ENCODE assay signal across 19 mouse cellular contexts in the genomic region with DNA sequence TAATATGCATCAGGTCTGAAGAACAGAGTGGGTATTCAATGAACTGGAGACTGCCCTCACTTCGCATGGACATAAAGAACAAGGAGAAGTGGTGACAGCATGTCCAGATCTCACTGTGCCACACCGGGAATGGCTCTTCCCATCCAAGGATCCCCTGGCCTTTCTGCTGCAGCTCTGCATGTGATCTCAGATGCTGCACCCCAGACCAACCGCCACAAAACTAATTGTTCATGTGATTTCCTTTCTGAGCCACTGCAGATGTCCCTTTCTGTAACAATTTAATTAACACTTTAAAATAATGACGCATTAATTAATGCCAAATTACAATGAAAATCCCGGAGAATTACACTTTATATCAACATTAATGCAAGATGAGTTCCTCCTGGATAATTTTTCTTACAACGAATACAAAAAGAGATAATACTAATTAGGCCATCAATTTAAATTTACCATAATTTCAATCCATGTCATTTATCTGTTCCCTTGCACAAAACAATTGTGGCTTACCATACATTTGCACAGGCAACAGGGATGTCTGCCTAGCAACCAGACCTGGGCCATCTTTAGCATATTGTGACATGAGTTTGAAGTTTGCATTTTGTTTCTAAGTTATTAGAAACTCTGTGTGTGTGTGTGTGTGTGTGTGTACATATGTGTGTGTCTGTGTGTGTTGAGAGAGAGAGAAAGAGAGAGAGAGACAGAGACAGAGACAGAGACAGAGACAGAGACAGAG.
DNase-seq lines count a peak whose midpoint lies in the region; ATAC-seq and TF ChIP-seq lines count a peak whose summit lies in the region.
"Had no signal": no experiment of that assay in that cellular context is flagged by ENCODE, and none has a peak within 500 bp of the region (broad histone marks: within the 10 kb centered on the region; RNA-seq: fewer than 3 reads in every experiment).

No protein-coding gene starts in this region.

- no peak overlapping the region for H3K27ac ChIP-seq in hindbrain, embryonic 12.5 days
- H3K27ac ChIP-seq in hindbrain, embryonic 10.5 days: no peak overlapping the region
- no peak overlapping the region for H3K27ac ChIP-seq in forebrain, embryonic 13.5 days
- no peak overlapping the region for H3K27ac ChIP-seq in forebrain, postnatal 0 days (ENCODE audit: low read depth, low read length)
- H3K27ac ChIP-seq: embryonic facial prominence, embryonic 12.5 days; heart, embryonic 10.5 days; hindbrain, embryonic 15.5 days had no signal

- WGBS in hindbrain, embryonic 12.5 days: 71% methylated on average over 6 of the region's 6 CpGs
- WGBS in hindbrain, embryonic 10.5 days: 82% methylated on average over 6 of the region's 6 CpGs
- 52% methylated on average over 6 of the region's 6 CpGs for WGBS in forebrain, embryonic 13.5 days
- 36% methylated on average over 6 of the region's 6 CpGs for WGBS in forebrain, postnatal 0 days

- no peak overlapping the region for H3K4me2 ChIP-seq in hindbrain, embryonic 12.5 days (replicated peaks)
- no peak overlapping the region for H3K4me2 ChIP-seq in forebrain, embryonic 13.5 days
- no peak overlapping the region for H3K4me2 ChIP-seq in forebrain, postnatal 0 days (ENCODE audit: low read depth)
- H3K4me2 ChIP-seq: embryonic facial prominence, embryonic 12.5 days; hindbrain, embryonic 15.5 days had no signal

- no peaks in the 10 kb centered on the region for H3K36me3 ChIP-seq in hindbrain, embryonic 12.5 days
- H3K36me3 ChIP-seq in hindbrain, embryonic 10.5 days: no peaks in the 10 kb centered on the region
- no peaks in the 10 kb centered on the region for H3K36me3 ChIP-seq in forebrain, embryonic 13.5 days (ENCODE audit: poor library complexity, severe bottlenecking)
- no peaks in the 10 kb centered on the region for H3K36me3 ChIP-seq in forebrain, postnatal 0 days (ENCODE audit: insufficient read depth)
- H3K36me3 ChIP-seq: embryonic facial prominence, embryonic 12.5 days; heart, embryonic 10.5 days; hindbrain, embryonic 15.5 days had no signal

- 0 out of 2 replicates have a peak, but pooled peaks have one; percentile 35 for ATAC-seq in hindbrain, embryonic 12.5 days (ENCODE audit: low FRiP score)
- ATAC-seq in forebrain, embryonic 13.5 days: peak; percentile 71; the same call in 1 of the 2 replicates
- no peak for ATAC-seq in forebrain, postnatal 0 days
- ATAC-seq: activated CD4-positive, CD25-positive, alpha-beta regulatory T cell, adult 4 months; Patski had no signal

- H3K27me3 ChIP-seq in hindbrain, embryonic 12.5 days: no peaks in the 10 kb centered on the region
- no peaks in the 10 kb centered on the region for H3K27me3 ChIP-seq in hindbrain, embryonic 10.5 days (ENCODE audit: insufficient read depth, poor library complexity, severe bottlenecking)
- H3K27me3 ChIP-seq in forebrain, embryonic 13.5 days: no peaks in the 10 kb centered on the region
- H3K27me3 ChIP-seq in forebrain, postnatal 0 days (ENCODE audit: insufficient read depth, low read length): no peaks in the 10 kb centered on the region
- H3K27me3 ChIP-seq: CH12.LX; embryonic facial prominence, embryonic 12.5 days; hindbrain, embryonic 15.5 days; Patski had no signal

- H3K9me3 ChIP-seq in hindbrain, embryonic 12.5 days (replicated peaks): no peaks in the 10 kb centered on the region
- no peaks in the 10 kb centered on the region for H3K9me3 ChIP-seq in hindbrain, embryonic 10.5 days
- H3K9me3 ChIP-seq in forebrain, embryonic 13.5 days (replicated peaks): no peaks in the 10 kb centered on the region
- no peaks in the 10 kb centered on the region for H3K9me3 ChIP-seq in forebrain, postnatal 0 days (ENCODE audit: low read length)
- H3K9me3 ChIP-seq: embryonic facial prominence, embryonic 12.5 days; heart, embryonic 10.5 days; hindbrain, embryonic 15.5 days had no signal

- H3K4me1 ChIP-seq in hindbrain, embryonic 12.5 days: no peaks in the 10 kb centered on the region
- H3K4me1 ChIP-seq in hindbrain, embryonic 10.5 days (replicated peaks): 0 out of 2 replicates have a peak, but pooled peaks cover 3% of the 10 kb centered on the region
- peaks cover 8% of the 10 kb centered on the region; the same call in 1 of the 2 replicates for H3K4me1 ChIP-seq in forebrain, embryonic 13.5 days
- H3K4me1 ChIP-seq in forebrain, postnatal 0 days (ENCODE audit: insufficient read depth): no peaks in the 10 kb centered on the region; the same call in 1 of the 2 replicates
- H3K4me1 ChIP-seq: embryonic facial prominence, embryonic 12.5 days; hindbrain, embryonic 15.5 days had no signal

- no peak for DNase-seq in hindbrain, embryonic 10.5 days (ENCODE audit: low spot score)
- DNase-seq in forebrain, postnatal 0 days: peak; percentile 22
- no peak for DNase-seq in frontal cortex, postnatal 36 days (ENCODE audit: low spot score in 2 of 2)
- no peak for DNase-seq in cerebellum, postnatal 25 days
- DNase-seq: adrenal gland, postnatal 14 days; cerebellum, adult 18-20 months; cerebellum, adult 9-11 months; embryo, embryonic 11 days; gastrocnemius, postnatal 10 days; heart, adult 18-20 months; heart, postnatal 10 days had no signal

- H3K9ac ChIP-seq in hindbrain, embryonic 12.5 days: no peak overlapping the region
- no peak overlapping the region for H3K9ac ChIP-seq in forebrain, embryonic 13.5 days
- no peak overlapping the region for H3K9ac ChIP-seq in forebrain, postnatal 0 days
- H3K9ac ChIP-seq: embryonic facial prominence, embryonic 12.5 days; hindbrain, embryonic 15.5 days had no signal

- H3K4me3 ChIP-seq in hindbrain, embryonic 12.5 days: no peak overlapping the region
- H3K4me3 ChIP-seq in hindbrain, embryonic 10.5 days: no peak overlapping the region
- no peak overlapping the region for H3K4me3 ChIP-seq in forebrain, embryonic 13.5 days
- no peak overlapping the region for H3K4me3 ChIP-seq in forebrain, postnatal 0 days (ENCODE audit: low read depth, low read length)
- H3K4me3 ChIP-seq: embryonic facial prominence, embryonic 12.5 days; heart, embryonic 10.5 days; hindbrain, embryonic 15.5 days had no signal

- no peak for TF ChIP-seq CTCF in forebrain, postnatal 0 days (IDR thresholded peaks at IDR 0.05; ENCODE audit: low read depth)
